Mouse (Mus musculus): Measurements from ENCODE around the gene Sgpp2. TPM values are rescaled to one million over a fixed set of nuclear protein-coding genes. Genes with fewer than 3 reads are reported as not detected.

Sgpp2 gene
- total RNA-seq (2021), result not detected
- long read RNA-seq, experiment 1, result 0 reads
- long read RNA-seq, experiment 2, result 0 reads

GRCm38 (mm10) chr1:78310021-78310752 lies at the start of gene Sgpp2:
Gene Sgpp2 (plus strand): TSS chr1:78310345.
- no peak for DNase-seq

DNA sequence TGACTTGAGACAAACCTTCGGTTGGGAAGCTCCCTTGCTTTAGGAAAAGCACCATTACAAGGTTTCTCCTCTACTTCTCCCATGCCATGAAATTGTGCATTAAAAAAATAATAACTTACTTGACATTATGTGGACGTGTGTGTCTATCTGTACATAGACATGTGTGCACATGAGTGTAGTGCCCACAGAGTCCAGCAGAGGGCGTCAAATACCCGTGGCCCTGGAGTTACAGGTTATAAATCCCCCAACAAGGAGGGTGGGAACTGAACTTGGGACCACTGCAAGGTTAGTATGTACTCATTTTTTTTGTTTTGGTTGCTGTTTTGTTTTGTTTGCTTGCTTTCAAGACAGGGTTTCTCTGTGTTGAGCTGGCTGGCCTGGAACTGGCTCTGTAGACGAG lies 42.6 kb upstream of the Sgpp2 start:
- DNase-seq, result no peak

DNA sequence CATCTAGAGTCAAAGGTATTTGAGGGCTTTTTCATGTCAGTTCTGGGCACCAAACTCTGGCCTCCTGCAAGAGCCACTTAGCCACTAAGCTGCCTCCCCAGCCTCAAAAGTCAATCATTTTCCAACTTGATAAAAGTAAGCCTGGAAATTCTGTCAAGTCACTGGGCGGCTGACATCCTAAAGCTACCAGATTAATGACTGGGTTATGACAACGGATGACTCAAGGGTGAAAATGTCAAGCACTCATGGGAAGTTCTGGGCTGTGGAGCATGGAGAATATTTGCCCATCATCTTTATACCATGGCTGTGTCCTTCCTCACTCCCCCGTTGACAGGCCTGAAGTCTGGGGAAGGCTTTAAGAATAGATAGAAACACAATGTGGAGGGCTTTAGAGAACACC lies 37.2 kb upstream of the Sgpp2 start:
- DNase-seq, result no peak

DNA sequence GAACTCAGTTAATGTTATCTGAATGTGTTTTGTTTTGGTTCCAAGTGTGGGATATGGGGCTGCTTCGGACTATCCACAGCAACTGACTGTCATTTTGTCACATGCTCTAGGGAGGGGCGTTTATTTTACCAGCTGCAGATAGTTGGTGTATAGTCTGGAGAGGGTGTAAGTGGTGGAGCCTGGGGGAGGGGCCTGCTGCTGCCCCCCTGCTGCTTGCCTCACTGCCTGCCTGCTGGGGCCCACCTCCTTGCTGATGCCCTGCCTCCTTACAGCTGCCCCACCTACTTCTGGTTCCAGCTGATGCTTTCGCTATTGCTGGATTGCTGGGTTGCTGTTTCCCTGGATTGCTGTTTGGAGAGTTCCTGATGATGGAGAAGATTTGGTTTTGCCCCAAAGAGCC lies 31.0 kb upstream of the Sgpp2 start:
- no peak for DNase-seq

- no peak for DNase-seq
Measured at GRCm38 (mm10) chr1:78292397-78292796, 17.7 kb upstream of the Sgpp2 start.

DNA sequence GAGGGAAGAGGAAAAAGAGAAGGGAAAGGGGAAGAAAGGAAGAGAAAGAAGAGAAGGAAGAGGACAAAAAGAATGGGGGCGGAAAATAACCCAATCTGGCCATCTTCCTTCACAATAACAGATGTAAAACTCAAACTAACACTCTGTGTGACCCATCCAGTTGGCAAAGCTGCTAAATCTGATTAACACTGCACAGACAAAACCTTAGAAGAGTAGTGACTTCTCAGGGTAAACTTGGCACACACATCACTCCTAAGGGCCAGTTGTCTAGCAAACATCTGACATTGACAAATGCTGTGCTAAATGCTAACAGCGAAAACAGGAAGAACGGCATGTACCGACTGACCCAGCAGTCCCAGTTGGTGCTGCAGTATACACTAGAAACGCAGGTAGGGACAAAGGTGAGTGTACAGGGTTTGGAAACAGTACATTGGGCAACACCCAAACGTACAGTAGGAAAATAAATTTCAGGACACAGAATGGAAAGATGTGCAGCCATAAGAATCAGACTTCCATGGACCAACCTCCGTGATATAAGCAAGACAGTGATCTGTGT lies 10.4 kb upstream of the Sgpp2 start:
- no peak for DNase-seq

DNA sequence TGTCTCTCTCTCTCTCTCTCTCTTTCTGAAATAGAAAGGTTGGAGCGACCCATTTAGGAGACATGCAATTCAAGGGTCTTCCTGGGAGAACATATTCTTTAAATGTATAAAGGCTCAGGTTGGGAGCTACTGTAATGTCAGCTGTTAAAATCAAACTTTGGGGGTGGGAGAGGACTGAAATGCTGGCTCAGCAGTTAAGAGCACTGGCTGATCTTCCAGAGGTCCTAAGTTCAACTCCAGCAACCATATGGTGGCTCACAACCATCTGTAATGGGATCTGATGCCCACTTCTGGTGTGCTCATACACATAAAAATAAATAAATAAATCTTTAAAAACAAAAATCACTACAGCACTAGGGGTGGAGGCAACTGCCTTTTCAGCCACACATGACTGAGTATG lies 1.5 kb upstream of the Sgpp2 start:
- no peak for DNase-seq

GRCm38 (mm10) chr1:78309280-78309679 lies 865 bp upstream of the Sgpp2 start:
- no peak for DNase-seq

DNA sequence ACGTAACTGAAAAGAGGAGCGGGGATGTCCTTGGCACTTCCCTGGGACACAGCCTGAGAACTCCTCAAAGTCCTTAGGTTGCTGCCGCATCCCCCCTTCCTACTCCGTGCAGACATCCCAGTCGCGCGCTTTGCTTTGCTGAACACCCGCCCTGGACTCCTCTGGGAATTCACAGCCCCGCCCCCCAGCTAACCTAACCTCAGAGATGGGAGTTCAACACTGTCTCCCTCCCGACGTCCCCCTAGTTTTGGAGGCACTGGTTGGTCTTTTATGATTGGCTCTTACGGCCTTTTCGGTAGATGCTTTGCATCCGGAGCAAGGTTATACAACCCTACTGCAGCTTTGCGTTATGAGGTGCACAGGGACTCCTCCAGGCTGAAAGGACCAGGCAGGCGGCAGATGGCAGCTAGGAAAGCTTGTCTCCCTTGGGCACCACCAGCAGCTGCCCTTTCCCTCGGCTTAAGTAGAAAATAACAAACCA lies 756 bp downstream of the Sgpp2 start:
- no peak for DNase-seq

DNA sequence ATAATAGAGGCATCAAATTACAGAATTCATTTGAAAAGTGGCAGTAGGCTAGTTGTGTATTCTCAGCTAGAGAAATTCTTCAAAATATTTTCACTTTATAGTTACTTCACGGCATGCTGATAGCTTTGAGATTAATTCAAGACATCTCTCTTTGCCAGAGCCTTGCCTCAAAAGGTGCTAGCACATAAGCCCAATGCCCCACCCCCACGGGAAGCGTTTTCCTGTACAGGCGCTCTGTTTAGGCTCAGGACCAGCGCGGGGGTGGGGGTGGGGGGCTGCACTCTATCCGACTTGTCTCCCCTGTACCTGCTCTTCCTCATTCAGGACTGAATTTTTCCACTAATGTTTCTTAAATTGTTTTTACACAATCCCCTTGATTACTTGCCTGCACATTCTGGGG lies 1.3 kb downstream of the Sgpp2 start:
- no peak for DNase-seq

DNA sequence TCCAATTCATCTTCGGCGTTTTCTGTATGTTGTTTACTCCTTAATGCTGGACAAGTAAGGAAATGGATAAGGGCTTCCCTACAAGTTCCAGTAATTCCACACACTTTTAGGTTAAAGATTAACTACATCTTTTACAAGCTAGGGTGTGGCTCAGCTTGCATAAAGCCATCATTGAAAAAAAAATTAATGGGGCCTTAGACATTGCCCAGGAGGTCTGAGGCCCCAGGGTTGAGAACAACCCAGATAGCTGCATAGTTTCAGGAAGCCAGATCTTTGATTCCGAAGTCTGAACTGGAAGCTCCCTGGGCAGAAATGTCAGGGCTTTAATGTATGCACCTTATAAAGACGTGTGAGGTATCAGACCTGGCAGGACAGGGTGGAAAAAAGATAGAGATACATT lies 2.8 kb downstream of the Sgpp2 start:
- DNase-seq, result no peak

- DNase-seq, result no peak
Measured at GRCm38 (mm10) chr1:78313961-78314360, 3.8 kb downstream of the Sgpp2 start.

GRCm38 (mm10) chr1:78318089-78318760 lies 8.1 kb downstream of the Sgpp2 start:
- DNase-seq, result no peak

DNA sequence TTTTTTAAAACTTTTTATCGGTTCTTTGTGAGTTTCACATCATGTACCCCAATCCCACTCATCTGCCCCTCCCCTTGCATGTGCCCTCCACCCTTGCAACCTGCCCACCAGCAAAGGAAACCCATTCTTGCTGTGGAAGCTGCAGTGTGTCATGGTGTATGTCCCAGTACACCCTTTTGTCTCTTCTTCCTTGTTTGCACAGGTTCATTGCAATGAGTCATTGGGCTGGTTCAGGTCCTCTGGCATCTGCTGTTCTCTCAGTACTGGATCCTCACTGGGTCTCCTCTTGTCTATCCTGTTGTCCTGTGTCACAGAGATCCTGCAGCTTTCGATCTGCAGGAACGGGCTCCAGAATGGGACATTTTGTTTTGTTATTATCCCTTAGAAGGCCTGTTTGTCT lies 10.1 kb downstream of the Sgpp2 start:
- no peak for DNase-seq

DNA sequence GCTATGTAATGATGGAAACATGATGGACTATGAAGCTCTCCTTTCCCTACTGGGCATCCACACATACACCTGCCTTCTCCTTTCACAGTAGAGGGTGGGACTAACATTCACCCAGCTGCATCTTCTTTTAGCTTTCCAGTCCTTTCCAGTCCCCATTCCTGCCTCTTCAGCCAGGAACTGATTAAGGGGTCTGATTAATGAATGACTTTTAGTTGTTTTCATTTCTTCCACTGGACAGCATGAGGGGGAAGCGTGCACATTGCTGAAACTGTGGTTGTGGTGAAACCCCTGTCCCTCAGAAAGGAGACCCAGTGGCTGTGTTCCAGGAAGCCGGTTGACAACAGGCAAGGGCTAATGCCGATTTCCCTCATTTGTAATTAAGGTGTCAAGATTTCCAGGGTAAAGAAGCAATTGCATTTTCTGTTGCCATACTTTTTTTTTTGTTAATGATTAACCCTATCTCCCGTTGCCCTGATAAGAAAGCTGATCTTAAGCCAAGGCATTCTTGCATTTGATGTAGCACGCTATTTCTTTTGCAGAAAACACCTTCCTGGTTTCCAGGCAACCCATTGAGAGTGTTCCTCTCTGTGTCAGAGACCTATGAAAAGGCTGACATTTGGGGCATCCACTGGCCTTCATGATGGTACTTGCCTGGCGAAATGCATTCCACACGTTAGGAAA lies 12.1 kb downstream of the Sgpp2 start:
- no peak for DNase-seq

- DNase-seq, result no peak
Measured at GRCm38 (mm10) chr1:78322844-78323243, 12.7 kb downstream of the Sgpp2 start.

DNA sequence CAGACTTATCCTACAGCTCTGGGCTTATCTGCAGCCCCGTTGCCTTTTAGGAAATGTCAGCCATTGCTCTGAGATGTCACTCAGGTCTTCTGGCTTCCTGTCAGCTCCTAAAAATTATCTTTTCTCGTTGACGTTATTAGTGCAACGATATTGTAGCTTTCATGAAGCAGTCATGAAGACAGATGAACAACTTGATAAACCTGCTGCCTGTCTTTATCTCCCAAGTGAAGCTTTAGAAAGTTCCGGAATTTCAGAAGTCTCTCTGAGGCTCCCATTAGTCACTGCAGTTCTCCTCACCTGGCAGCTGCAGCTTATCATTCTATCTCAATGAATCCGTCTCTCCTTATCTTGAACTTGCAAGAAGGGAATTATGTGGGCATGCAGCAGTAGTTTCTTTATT lies 13.9 kb downstream of the Sgpp2 start:
- no peak for DNase-seq

GRCm38 (mm10) chr1:78325851-78326250 lies 15.7 kb downstream of the Sgpp2 start:
- DNase-seq, result no peak

- DNase-seq, result no peak
Measured at GRCm38 (mm10) chr1:78328646-78329045, 18.5 kb downstream of the Sgpp2 start.

- DNase-seq, result no peak
Measured at GRCm38 (mm10) chr1:78329861-78330260, 19.7 kb downstream of the Sgpp2 start.

- DNase-seq, result no peak
Measured at GRCm38 (mm10) chr1:78330620-78331158, 20.5 kb downstream of the Sgpp2 start.

DNA sequence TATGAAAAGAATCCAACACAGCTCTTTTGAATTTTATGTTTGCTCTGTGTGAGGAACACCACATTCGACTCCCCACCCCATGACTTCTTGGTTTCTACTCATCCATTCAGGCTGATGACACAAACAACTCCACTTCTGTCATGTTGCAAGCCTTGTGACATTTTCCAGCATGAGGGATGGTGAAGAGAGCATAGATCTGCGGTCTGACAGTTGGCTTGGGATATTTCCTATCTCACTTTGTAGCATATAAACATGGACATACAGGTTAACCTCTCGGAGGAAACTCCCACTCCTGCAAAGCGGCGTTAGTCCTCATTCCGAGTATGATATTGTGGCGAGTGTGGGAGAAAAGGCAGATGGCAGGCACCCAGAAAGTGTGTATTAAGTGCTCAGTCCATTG lies 27.6 kb downstream of the Sgpp2 start:
- DNase-seq, result no peak

- DNase-seq, result no peak
Measured at GRCm38 (mm10) chr1:78338212-78338611, 28.1 kb downstream of the Sgpp2 start.
